Mouse (Mus musculus): ENCODE measurements around the gene Ctnna2.

Ctnna2 gene

DNA sequence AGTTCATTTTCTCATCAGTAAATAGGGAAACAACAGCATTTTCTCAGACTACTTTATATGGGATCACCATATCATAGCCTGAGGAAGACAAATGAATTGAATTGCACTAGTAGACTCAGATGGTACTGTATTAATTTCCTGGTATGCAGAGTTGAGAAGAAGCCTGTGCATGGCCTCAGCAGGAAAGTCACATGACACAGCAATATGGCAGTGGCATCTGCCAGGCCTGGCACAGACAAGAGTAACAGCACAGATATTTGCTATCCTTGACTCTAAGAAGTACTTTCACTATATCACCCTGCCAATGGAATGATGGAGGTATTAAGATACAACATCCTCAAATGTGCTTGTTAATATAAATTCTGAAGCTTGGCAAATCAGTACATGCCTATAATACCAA lies 553.8 kb downstream of the Ctnna2 start:
- no peak for DNase-seq (ENCODE audit: low spot score)

DNA sequence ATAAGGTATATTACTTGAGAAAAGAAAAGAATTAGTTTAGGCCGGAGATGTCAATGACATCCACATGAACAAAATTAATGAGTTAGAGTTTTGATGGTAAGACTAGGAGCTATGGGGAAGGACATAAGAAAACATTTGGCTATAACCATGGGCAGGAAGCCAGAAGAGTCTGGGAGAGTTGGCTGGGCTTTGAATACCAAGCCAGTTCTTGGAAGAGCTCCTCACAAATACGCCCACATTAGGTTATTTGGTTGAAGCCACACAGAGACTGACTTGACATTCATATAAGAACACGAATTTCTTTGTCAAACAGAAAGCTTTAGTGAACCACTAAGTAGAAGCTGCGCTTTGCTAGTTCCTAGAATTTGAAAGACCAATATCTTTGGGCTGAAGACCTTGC lies 554.7 kb downstream of the Ctnna2 start:
- no peak for DNase-seq (ENCODE audit: low spot score)

DNA sequence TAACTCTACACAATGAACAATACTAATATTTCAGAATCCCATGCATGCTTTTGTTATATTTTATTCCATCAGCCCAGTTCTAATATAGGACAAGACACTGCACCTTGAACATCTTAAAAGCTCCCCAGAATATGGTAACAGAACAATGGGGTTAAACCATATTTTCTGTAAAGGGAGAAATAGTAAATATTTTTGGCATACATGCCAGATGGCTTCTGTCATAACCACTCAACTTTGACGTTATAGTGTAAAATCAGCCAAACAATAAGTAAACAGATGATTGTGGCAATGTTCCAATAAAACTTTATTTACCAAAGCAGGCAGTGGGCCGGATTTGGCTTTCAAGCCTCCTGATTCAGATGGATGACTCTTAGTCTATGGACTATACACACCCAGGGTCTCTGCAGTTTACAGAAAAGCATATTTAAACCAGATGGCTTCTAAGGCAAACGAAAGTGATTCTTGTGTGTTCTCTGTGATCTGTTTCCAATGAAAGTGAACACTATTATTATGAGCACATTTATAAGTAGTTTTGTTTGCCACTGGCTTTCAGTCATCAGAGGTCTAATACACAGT lies 557.8 kb downstream of the Ctnna2 start:
- DNase-seq (ENCODE audit: low spot score), result no peak

DNA sequence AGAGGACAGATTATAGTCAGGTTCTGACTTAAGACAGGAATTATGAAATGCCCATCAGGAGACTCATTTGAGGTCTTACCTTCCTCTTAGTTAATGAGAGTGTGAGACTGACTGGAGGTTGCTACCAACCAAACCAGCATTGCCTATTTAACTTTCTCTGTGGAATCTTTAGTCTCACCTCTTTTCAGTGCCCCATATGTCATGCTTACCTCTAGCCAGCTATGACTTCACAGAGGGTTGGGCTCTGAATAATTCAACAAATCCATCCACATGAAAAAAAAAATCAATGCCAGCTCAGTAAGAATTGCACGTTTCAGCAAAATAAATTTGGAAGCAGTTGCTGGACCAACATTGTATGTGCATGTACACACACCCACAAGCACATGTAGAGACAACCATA lies 562.5 kb downstream of the Ctnna2 start:
- DNase-seq (ENCODE audit: low spot score), result no peak

GRCm38 (mm10) chr6:77413530-77413929 lies 566.0 kb downstream of the Ctnna2 start:
- no peak for DNase-seq (ENCODE audit: low spot score)

- no peak for DNase-seq (ENCODE audit: low spot score)
Measured at GRCm38 (mm10) chr6:77408481-77408880, 571.0 kb downstream of the Ctnna2 start.

GRCm38 (mm10) chr6:77400751-77401150 lies 578.7 kb downstream of the Ctnna2 start:
- DNase-seq (ENCODE audit: low spot score), result no peak

DNA sequence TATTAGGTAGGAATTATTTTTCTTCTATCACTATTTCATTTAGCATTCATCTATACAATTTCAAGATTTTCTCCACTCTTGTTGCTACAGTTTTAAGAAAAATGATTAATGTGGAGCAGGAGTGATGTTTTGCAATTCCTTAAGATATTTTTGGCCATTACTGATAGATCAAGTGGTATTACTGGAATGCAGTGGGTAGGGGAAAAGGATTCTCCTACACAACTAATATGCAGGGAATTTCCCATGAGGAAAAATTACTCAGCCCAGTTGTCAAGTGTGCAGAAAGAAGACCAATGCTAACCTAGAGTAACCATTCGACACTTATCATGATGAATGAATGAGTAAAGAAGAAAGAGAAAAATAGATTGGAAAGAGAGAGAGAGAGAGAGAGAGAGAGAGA lies 587.8 kb downstream of the Ctnna2 start:
- DNase-seq (ENCODE audit: low spot score), result no peak

DNA sequence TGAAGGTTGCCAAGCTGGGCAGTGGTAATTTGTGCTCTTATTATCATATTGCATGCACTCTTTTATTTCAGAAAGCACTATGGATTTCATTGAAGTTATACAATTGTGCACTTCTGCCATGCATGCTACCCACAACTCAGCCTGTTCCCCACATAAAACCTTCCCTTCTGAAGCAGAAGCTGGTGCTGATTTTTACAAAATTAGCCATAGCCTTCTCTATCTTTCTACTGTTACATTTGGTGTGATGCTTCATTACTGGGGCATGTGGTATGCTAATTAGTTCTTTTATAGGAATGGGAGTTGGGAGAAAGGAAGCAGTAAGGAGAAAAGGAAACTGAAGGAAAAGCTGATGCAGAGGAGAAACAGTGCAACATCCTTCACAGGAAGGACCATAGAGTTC lies 598.2 kb downstream of the Ctnna2 start:
- DNase-seq (ENCODE audit: low spot score), result no peak

DNA sequence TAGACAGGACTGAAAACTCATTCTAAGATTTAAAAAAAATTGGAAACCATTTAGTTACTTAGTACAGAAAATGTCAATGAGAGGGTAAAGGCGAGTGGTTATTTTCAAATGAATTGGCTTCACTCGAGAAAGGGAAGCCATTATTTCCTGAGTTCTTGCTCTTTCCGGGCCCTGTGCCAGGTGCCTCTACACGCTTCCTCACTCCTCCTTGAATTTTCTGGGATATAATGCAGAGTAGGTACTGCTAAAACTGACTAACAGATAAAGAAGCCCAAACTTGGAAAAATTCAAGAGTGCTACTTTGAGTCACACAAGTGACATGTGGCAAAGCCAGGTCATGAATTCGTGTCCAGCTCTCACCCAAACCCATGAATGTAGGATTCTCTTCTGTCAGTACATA lies 606.4 kb downstream of the Ctnna2 start:
- DNase-seq (ENCODE audit: low spot score), result no peak

- no peak for DNase-seq (ENCODE audit: low spot score)
Measured at GRCm38 (mm10) chr6:77371147-77371546, 608.4 kb downstream of the Ctnna2 start.

- DNase-seq (ENCODE audit: low spot score), result no peak
Measured at GRCm38 (mm10) chr6:77358471-77358837, 621.0 kb downstream of the Ctnna2 start.

GRCm38 (mm10) chr6:77357748-77358470 lies 621.6 kb downstream of the Ctnna2 start:
- no peak for DNase-seq (ENCODE audit: low spot score)

DNA sequence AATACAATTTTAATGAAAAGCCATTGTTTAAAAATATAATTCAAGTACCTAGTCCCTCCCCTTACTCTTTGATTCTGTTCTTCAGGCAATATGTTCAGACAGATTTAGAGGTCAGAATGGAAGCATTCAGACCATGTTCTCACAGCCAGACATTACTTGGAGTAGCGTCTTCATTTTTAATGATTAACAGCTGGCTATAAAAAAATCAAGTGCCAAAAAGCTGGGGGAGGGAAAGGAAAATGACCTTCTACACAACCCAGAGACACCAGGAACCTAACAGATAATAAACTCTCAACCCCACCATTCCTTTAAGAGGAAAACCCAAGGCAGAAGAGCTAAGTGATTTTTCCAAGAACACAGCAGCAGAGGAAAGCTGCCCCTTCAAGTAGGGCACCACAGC lies 624.7 kb downstream of the Ctnna2 start:
- no peak for DNase-seq (ENCODE audit: low spot score)

DNA sequence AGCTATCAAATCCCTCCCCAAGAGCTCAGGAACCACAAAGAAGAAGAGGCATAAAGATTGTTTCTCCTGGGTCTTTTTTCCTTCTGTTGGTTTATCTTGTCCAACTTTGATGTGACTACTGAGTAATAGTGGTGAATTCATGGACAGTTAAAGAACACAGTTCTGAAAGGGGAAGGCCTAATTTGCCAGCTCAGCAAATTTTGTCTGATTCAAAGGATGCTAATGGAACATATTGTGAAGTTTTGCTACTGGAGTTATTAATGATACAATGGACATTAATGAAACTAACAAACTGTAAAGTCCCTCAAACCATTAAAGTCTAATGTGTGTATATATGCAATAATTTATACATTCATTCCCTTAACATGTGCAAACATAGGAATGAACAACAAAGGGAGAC lies 635.7 kb downstream of the Ctnna2 start:
- DNase-seq (ENCODE audit: low spot score), result no peak

DNA sequence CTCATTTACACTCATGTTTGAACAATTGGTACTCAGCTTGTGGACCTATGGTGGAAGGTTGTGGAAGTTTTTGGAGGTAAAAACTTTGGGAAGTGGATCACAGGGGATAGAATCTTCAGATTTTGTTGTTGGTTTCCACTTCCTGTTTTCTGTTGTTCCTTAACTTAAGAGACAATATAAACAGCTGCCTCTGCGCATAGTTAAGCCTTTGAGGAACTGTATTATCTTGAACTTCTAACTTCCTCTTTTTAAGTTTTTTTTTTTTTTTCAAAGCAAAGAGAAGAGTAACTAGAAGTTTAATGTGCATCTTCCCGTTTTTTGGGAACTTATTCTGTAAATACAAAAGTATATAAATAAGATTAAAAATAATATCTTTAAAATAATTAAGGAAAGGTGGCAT lies 644.0 kb downstream of the Ctnna2 start:
- DNase-seq (ENCODE audit: low spot score), result no peak

DNA sequence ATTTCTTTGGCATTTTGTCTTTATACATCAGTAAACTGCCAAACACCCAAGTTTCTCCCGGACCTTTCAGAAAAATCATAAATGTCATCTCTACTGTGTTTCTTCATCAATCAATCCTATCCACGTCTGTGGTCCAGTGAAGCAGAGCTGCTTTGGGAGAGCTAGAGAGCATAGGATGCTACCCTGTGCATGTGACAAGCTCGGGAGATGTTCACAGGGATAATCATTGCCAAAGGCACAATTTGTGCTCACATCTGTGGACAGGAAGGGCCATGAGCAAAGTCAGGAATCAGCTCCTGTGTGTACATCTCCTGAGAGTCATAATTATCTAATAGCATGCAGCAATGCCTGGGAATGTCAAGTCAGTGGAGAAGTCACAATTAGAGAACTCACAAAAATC lies 654.8 kb downstream of the Ctnna2 start:
- DNase-seq (ENCODE audit: low spot score), result no peak

GRCm38 (mm10) chr6:77324327-77324726 lies 655.2 kb downstream of the Ctnna2 start:
- no peak for DNase-seq (ENCODE audit: low spot score)

GRCm38 (mm10) chr6:77306796-77307195 lies 672.7 kb downstream of the Ctnna2 start:
- DNase-seq (ENCODE audit: low spot score), result no peak

DNA sequence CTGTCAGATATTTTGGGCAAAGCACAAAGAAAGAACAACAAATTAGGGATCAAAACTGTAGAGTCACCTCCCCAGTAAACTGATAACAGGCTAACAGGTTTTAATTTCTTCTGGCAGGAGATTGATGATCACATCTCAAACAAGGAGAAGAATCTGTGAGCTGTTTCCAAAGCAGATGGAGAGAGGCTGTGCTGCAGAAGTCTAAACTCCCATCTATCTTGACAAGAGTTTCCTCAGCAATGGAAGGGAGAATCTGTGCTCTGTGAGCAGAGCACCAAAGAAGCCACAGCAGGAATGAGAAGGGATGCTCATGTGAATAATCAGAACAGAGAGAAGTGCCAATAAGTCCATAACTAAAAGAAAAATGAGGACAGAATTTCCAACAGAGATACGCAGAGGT lies 678.2 kb downstream of the Ctnna2 start:
- no peak for DNase-seq (ENCODE audit: low spot score)

DNA sequence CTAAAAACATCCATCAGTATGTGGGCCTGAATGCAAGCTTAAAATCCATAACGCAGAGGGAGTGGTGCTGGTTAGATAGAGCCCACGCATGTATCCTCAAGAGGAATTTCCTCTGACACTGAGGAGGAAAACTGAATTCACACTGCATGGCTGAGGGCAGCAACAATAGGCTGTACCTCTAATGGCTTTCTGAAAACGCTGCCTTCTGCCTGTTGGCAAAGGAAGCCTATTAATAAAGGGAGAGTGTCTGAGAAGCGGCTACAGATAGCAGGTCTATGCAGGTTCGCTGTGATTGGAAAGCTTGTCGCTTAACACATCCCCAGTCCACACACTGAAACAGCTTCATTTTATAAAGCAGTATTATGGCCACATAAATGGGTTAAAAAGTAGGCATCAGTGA lies 688.1 kb downstream of the Ctnna2 start:
- DNase-seq (ENCODE audit: low spot score), result no peak

DNA sequence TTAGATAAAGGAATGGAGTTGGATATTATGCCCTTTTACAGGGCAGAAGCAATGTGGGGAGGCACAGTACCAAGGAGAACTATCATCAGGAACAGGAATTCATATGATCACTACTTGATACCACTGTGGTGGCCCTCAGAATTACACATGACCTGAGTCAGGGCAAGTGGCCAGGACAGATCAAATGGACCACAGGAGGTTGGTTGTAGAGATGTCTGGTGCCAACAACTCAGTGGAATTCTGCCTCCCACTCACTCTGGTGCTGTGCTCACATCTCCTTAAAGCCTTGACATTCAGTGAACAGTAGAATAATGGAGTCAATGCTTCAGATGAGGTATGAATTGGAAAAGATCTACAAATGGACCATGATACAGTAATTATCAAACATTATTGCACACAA lies 691.1 kb downstream of the Ctnna2 start:
- DNase-seq (ENCODE audit: low spot score), result no peak

DNA sequence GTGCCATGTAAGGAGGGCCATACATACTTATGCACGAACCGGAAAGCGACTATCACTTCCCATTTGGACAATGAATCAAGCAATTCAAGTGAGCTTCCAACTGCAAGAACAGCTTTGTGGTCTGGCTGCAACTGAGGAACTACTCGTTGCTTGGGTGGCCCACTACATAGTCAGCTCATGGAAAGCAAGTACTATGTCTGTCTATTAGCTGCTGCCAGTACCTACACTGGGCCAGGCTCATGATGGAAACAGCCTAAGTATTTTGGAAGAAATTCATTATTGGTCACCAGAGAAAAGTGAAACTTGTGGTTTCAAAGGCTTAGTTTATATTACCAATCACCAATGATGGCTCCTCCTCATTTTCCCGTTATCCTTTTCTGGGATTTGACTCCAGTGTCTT lies 693.2 kb downstream of the Ctnna2 start:
- DNase-seq (ENCODE audit: low spot score), result no peak

- DNase-seq (ENCODE audit: low spot score), result no peak
Measured at GRCm38 (mm10) chr6:77278794-77279193, 700.7 kb downstream of the Ctnna2 start.
